Mouse (Mus musculus): ENCODE measurements around the gene Arpp19. TPM values are rescaled to one million over a fixed set of nuclear protein-coding genes. Genes with fewer than 3 reads are reported as not detected.

Arpp19 gene
- polyA plus RNA-seq, 1 experiment: 160 TPM

- Histone ChIP-seq H3K36me3 (ENCODE audit: control insufficient read depth, insufficient read depth) (peaks cover 3% of the 10 kb centered on the region), H3K79me2 (ENCODE audit: control insufficient read depth, insufficient read depth) (no peaks in the 10 kb centered on the region), H3K4me3 (no peak overlapping the region), H3K4me2 (ENCODE audit: low read depth) (no peak overlapping the region), H3ac (ENCODE audit: control insufficient read depth, insufficient read length) (no peak overlapping the region), H3K27me3 (ENCODE audit: control insufficient read depth, insufficient read depth, insufficient read length) (no peaks in the 10 kb centered on the region)
- TF ChIP-seq POLR2A (IDR thresholded peaks at IDR 0.05; ENCODE audit: insufficient read length, low read depth): no peak
- no peak for TF ChIP-seq USF1 (IDR thresholded peaks at IDR 0.05; ENCODE audit: low read depth)
- no peak for TF ChIP-seq TCF12 (IDR thresholded peaks at IDR 0.05; ENCODE audit: insufficient read depth, poor library complexity, severe bottlenecking)
- TF ChIP-seq POLR2AphosphoS2 (IDR thresholded peaks at IDR 0.05; ENCODE audit: insufficient read length, low read depth): no peak
- no peak for TF ChIP-seq REST (IDR thresholded peaks at IDR 0.05; ENCODE audit: insufficient read depth, insufficient read length)
- TF ChIP-seq CEBPB (IDR thresholded peaks at IDR 0.05; ENCODE audit: insufficient read depth, poor library complexity, severe bottlenecking): no peak
- TF ChIP-seq MAX (IDR thresholded peaks at IDR 0.05; ENCODE audit: low read depth): no peak
- TF ChIP-seq SRF (IDR thresholded peaks at IDR 0.05; ENCODE audit: control insufficient read depth, insufficient read length, low read depth): no peak
These were observed 14.1 kb upstream of the Arpp19 start for GRCm38 (mm10) chr9:75023150-75023894.

DNA sequence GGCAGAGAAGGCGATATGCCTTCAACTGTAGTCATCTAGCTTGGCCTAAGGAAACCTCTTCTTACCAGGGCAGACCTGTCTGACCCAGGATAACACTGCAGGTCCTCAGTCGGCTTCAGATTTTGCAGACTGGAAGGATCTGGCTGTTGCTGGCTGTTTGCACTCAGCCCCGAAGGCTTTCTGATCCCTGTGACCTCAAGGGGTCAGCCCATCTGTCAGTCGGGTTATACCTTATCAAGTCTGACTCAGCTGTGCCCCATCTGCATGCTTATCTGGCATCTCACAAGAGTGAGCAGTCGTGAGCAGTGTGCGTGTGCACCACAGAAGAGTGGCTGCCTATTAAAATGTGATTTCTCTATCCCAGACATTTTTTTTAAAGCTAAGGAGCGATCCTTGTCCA lies 13.3 kb upstream of the Arpp19 start:
- Histone ChIP-seq H3K79me2 (ENCODE audit: control insufficient read depth, insufficient read depth) (no peaks in the 10 kb centered on the region), H3K4me2 (ENCODE audit: low read depth) (no peak overlapping the region), H3K36me3 (ENCODE audit: control insufficient read depth, insufficient read depth) (no peaks in the 10 kb centered on the region), H3ac (ENCODE audit: control insufficient read depth, insufficient read length) (no peak overlapping the region), H3K4me3 (no peak overlapping the region), H3K27me3 (ENCODE audit: control insufficient read depth, insufficient read depth, insufficient read length) (no peaks in the 10 kb centered on the region)
- TF ChIP-seq MYOG (IDR thresholded peaks at IDR 0.05; ENCODE audit: control insufficient read depth in 1 of 3, insufficient read depth in 1 of 3, insufficient read length in 2 of 3, low read depth in 2 of 3) (no peak), POLR2AphosphoS2 (IDR thresholded peaks at IDR 0.05; ENCODE audit: insufficient read length, low read depth) (no peak), CEBPB (IDR thresholded peaks at IDR 0.05; ENCODE audit: insufficient read depth, poor library complexity, severe bottlenecking) (no peak), MAX (IDR thresholded peaks at IDR 0.05; ENCODE audit: low read depth) (no peak), USF1 (IDR thresholded peaks at IDR 0.05; ENCODE audit: low read depth) (no peak), E2F4 (IDR thresholded peaks at IDR 0.05; ENCODE audit: insufficient read depth) (no peak), SRF (IDR thresholded peaks at IDR 0.05; ENCODE audit: control insufficient read depth, insufficient read length, low read depth) (no peak), REST (IDR thresholded peaks at IDR 0.05; ENCODE audit: insufficient read depth, insufficient read length) (no peak), TCF3 (IDR thresholded peaks at IDR 0.05; ENCODE audit: insufficient read length, low read depth) (no peak), MYOD1 (IDR thresholded peaks at IDR 0.05; ENCODE audit: control insufficient read depth in 1 of 3, insufficient read length in 2 of 3, low read depth in 2 of 3) (no peak), TCF12 (IDR thresholded peaks at IDR 0.05; ENCODE audit: insufficient read depth, poor library complexity, severe bottlenecking) (no peak), POLR2A (IDR thresholded peaks at IDR 0.05; ENCODE audit: insufficient read length, low read depth) (no peak)

DNA sequence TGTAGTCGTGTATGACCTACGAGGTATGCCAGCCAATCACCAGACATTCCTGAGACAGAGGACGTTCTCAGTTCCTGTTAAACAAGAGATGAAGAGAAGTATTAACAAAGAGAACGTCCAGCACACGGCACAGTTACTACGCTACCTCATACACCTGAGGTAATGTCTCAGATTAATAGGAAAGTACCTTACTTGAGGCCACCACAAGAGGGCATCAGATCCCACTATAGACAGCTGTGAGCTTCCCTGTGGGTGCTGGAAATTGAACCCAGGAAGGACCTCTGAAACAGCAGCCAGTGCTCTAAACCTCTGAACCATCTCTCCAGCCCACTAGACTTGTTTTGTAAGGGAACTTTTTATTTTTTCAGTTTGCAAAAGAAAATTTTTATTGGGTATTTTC lies 11.7 kb upstream of the Arpp19 start:
- Histone ChIP-seq H3K4me2 (ENCODE audit: low read depth) (no peak overlapping the region), H3ac (ENCODE audit: control insufficient read depth, insufficient read length) (no peak overlapping the region), H3K27me3 (ENCODE audit: control insufficient read depth, insufficient read depth, insufficient read length) (no peaks in the 10 kb centered on the region), H3K36me3 (ENCODE audit: control insufficient read depth, insufficient read depth) (no peaks in the 10 kb centered on the region), H3K79me2 (ENCODE audit: control insufficient read depth, insufficient read depth) (no peaks in the 10 kb centered on the region), H3K4me3 (no peak overlapping the region)
- TF ChIP-seq SRF (IDR thresholded peaks at IDR 0.05; ENCODE audit: control insufficient read depth, insufficient read length, low read depth) (no peak), REST (IDR thresholded peaks at IDR 0.05; ENCODE audit: insufficient read depth, insufficient read length) (no peak), MYOD1 (IDR thresholded peaks at IDR 0.05; ENCODE audit: control insufficient read depth in 1 of 3, insufficient read length in 2 of 3, low read depth in 2 of 3) (no peak), E2F4 (IDR thresholded peaks at IDR 0.05; ENCODE audit: insufficient read depth) (no peak), CEBPB (IDR thresholded peaks at IDR 0.05; ENCODE audit: insufficient read depth, poor library complexity, severe bottlenecking) (no peak), USF1 (IDR thresholded peaks at IDR 0.05; ENCODE audit: low read depth) (no peak), POLR2AphosphoS2 (IDR thresholded peaks at IDR 0.05; ENCODE audit: insufficient read length, low read depth) (no peak), TCF3 (IDR thresholded peaks at IDR 0.05; ENCODE audit: insufficient read length, low read depth) (no peak), MAX (IDR thresholded peaks at IDR 0.05; ENCODE audit: low read depth) (no peak), MYOG (IDR thresholded peaks at IDR 0.05; ENCODE audit: control insufficient read depth in 1 of 3, insufficient read depth in 1 of 3, insufficient read length in 2 of 3, low read depth in 2 of 3) (no peak), TCF12 (IDR thresholded peaks at IDR 0.05; ENCODE audit: insufficient read depth, poor library complexity, severe bottlenecking) (no peak), POLR2A (IDR thresholded peaks at IDR 0.05; ENCODE audit: insufficient read length, low read depth) (no peak)

GRCm38 (mm10) chr9:75032408-75032807 lies 5.0 kb upstream of the Arpp19 start:
- no peaks in the 10 kb centered on the region for H3K79me2 ChIP-seq (ENCODE audit: control insufficient read depth, insufficient read depth)
- H3ac ChIP-seq (ENCODE audit: control insufficient read depth, insufficient read length): no peak overlapping the region
- no peaks in the 10 kb centered on the region for H3K36me3 ChIP-seq (ENCODE audit: control insufficient read depth, insufficient read depth)
- H3K4me2 ChIP-seq (ENCODE audit: low read depth): no peak overlapping the region
- TF ChIP-seq POLR2AphosphoS2 (IDR thresholded peaks at IDR 0.05; ENCODE audit: insufficient read length, low read depth): no peak
- no peak for TF ChIP-seq TCF3 (IDR thresholded peaks at IDR 0.05; ENCODE audit: insufficient read length, low read depth)
- no peak for TF ChIP-seq MYOG (IDR thresholded peaks at IDR 0.05; ENCODE audit: control insufficient read depth in 1 of 3, insufficient read depth in 1 of 3, insufficient read length in 2 of 3, low read depth in 2 of 3)
- no peak for TF ChIP-seq MAX (IDR thresholded peaks at IDR 0.05; ENCODE audit: low read depth)
- TF ChIP-seq TCF12 (IDR thresholded peaks at IDR 0.05; ENCODE audit: insufficient read depth, poor library complexity, severe bottlenecking): no peak
- TF ChIP-seq MYOD1 (IDR thresholded peaks at IDR 0.05; ENCODE audit: control insufficient read depth in 1 of 3, insufficient read length in 2 of 3, low read depth in 2 of 3): no peak
- no peak for TF ChIP-seq POLR2A (IDR thresholded peaks at IDR 0.05; ENCODE audit: insufficient read length, low read depth)
- TF ChIP-seq E2F4 (IDR thresholded peaks at IDR 0.05; ENCODE audit: insufficient read depth): no peak
- TF ChIP-seq USF1 (IDR thresholded peaks at IDR 0.05; ENCODE audit: low read depth): no peak
- TF ChIP-seq REST (IDR thresholded peaks at IDR 0.05; ENCODE audit: insufficient read depth, insufficient read length): no peak
- no peak for TF ChIP-seq CEBPB (IDR thresholded peaks at IDR 0.05; ENCODE audit: insufficient read depth, poor library complexity, severe bottlenecking)
- TF ChIP-seq SRF (IDR thresholded peaks at IDR 0.05; ENCODE audit: control insufficient read depth, insufficient read length, low read depth): no peak
- no peak overlapping the region for H3K4me3 ChIP-seq
- no peaks in the 10 kb centered on the region for H3K27me3 ChIP-seq (ENCODE audit: control insufficient read depth, insufficient read depth, insufficient read length)
